Mouse (Mus musculus): ENCODE results near the gene Synj2. TPM values are rescaled to one million over a fixed set of nuclear protein-coding genes. Genes with fewer than 3 reads are reported as not detected.

Gene Synj2
- polyA plus RNA-seq, 1 experiment from 2014 or later = 2.2 TPM

DNA sequence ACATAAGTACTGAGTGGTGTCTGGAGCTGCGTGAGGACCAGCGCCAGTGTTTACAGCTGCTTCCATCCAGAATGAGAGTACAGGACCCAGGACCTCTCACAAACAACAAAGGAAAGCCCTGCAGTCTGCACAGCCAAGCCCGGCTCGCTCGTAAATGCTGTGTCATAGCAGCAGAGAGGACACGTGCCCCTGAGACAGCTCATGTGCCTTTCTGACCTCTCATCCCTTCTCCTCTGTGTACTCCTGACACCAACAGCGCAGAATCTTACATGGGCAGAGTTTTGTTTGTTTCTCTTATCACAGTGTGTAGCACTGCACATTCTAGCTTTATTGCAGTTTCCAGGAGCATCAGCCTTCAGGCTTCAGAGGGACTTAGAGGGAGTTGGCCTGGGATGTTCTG is 14.4 kb upstream of the Synj2 start:
- Histone ChIP-seq H3K4me3 (ENCODE audit: low read depth, low read length) (no peak overlapping the region), H3K27ac (ENCODE audit: low read depth, low read length) (no peak overlapping the region), H3K36me3 (ENCODE audit: control insufficient read depth, insufficient read depth, low read length) (0 out of 2 replicates have a peak, but pooled peaks cover 4% of the 10 kb centered on the region), H3K4me1 (ENCODE audit: control insufficient read depth, insufficient read depth, low read length) (no peaks in the 10 kb centered on the region), H3K9ac (replicated peaks; ENCODE audit: low read depth, low read length) (no peak overlapping the region), H3K4me2 (ENCODE audit: low read depth, low read length) (no peak overlapping the region), H3K27me3 (ENCODE audit: control insufficient read depth, insufficient read depth, low read length) (no peaks in the 10 kb centered on the region), H3K9me3 (ENCODE audit: control insufficient read depth, low read length) (no peaks in the 10 kb centered on the region)
- WGBS = 50% methylated on average over 7 of the region's 7 CpGs
- ATAC-seq (ENCODE audit: low read depth) = no peak

DNA sequence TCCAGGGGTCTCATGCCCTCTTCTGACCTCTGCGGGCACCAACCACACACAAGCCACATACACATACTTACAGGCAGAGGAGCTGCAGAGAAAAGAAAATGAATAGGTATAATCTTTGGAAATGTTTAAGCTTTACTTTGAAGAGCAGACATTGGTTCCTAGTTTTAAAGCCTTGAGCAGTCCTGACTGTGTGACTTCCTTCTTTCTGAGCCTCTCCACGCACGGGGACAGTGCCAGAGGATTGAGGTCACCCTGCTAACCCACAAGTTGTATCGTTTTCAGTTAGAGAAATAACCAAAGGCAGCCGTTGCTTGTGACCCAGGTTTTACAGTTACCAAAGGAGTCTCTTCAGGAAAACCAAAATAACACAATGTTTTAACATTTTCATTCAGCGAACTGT is 12.0 kb upstream of the Synj2 start:
- H3K27ac ChIP-seq (ENCODE audit: low read depth, low read length) = no peak overlapping the region
- H3K36me3 ChIP-seq (ENCODE audit: control insufficient read depth, insufficient read depth, low read length) = 0 out of 2 replicates have a peak, but pooled peaks cover 4% of the 10 kb centered on the region
- H3K4me2 ChIP-seq (ENCODE audit: low read depth, low read length) = no peak overlapping the region
- H3K9ac ChIP-seq (replicated peaks; ENCODE audit: low read depth, low read length) = no peak overlapping the region
- H3K9me3 ChIP-seq (ENCODE audit: control insufficient read depth, low read length) = no peaks in the 10 kb centered on the region
- 88% methylated on average over 6 of the region's 6 CpGs for WGBS
- no peak for ATAC-seq (ENCODE audit: low read depth)
- H3K27me3 ChIP-seq (ENCODE audit: control insufficient read depth, insufficient read depth, low read length) = no peaks in the 10 kb centered on the region
- H3K4me1 ChIP-seq (ENCODE audit: control insufficient read depth, insufficient read depth, low read length) = no peaks in the 10 kb centered on the region
- no peak overlapping the region for H3K4me3 ChIP-seq (ENCODE audit: low read depth, low read length)

DNA sequence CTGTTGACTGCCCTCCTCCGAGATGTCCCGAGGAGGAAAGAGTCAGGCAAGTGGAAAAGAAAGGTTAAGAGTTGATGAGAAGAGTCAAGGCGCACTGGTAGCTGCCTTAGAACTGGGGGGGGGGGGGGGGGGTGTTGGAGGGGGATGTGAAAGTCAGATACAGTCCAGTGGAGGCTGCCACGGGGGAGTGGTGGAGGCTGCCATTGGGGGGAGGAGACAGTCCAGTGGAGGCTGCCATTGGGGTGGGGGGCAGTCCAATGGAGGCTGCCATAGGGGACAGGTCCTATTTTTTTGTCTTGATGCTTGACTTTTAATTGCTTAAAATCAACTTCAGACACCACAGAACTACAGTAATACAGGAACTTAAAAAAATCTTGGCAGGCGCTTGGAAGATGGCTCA is 8.9 kb upstream of the Synj2 start:
- no peaks in the 10 kb centered on the region for H3K9me3 ChIP-seq (ENCODE audit: control insufficient read depth, low read length)
- H3K27me3 ChIP-seq (ENCODE audit: control insufficient read depth, insufficient read depth, low read length) = no peaks in the 10 kb centered on the region
- no peak for ATAC-seq (ENCODE audit: low read depth)
- no peak overlapping the region for H3K9ac ChIP-seq (replicated peaks; ENCODE audit: low read depth, low read length)
- H3K4me1 ChIP-seq (ENCODE audit: control insufficient read depth, insufficient read depth, low read length) = peaks cover 5% of the 10 kb centered on the region; the same call in 1 of the 2 replicates
- 0 out of 2 replicates have a peak, but pooled peaks cover 4% of the 10 kb centered on the region for H3K36me3 ChIP-seq (ENCODE audit: control insufficient read depth, insufficient read depth, low read length)
- WGBS = 94% methylated on average over 5 of the region's 5 CpGs
- H3K4me2 ChIP-seq (ENCODE audit: low read depth, low read length) = no peak overlapping the region
- H3K27ac ChIP-seq (ENCODE audit: low read depth, low read length) = no peak overlapping the region
- no peak overlapping the region for H3K4me3 ChIP-seq (ENCODE audit: low read depth, low read length)

DNA sequence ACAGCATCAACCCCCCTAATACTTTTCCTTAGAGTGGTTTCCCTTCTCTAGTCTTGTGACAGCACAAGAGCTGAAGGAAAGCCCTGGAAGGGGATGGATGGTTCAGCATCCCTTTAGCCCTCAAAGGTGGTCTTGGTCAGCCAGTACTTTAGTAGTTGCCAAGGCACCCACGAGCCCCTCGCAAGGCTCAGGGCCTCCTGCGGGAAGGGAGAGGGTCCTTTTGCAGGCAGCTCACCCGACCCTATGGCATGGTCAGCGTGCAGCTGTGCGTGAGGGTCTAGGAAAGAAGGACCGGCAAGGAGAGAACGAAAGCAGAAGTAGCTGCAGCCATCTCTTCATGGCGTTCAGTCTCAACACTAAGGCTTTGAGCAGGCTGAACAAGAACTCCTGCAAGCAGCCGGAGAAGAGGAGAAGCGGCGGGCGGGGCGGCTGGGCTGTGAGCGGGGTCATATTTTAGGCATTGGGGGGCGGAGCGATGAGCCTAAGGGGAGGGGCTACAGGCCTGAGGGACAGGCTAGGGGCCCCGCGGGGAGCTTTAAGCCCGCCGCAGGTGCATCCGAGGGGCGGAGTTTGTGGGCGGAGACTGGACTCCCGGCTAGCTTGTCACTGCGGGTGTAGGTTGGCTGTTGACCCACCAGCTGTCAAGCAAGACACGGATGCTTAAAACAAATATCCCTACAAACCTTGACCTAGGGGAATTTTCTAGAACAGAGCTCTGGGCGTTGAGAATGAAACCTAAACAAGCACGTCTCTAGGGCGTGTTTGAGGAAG is 6.3 kb upstream of the Synj2 start:
- ATAC-seq (ENCODE audit: low read depth) = peak; percentile 85
- no peaks in the 10 kb centered on the region for H3K36me3 ChIP-seq (ENCODE audit: control insufficient read depth, insufficient read depth, low read length)
- under 1% methylated on average over 30 of the region's 30 CpGs for WGBS
- no peaks in the 10 kb centered on the region for H3K27me3 ChIP-seq (ENCODE audit: control insufficient read depth, insufficient read depth, low read length)
- no peak overlapping the region for H3K27ac ChIP-seq (ENCODE audit: low read depth, low read length)
- peak overlapping the region; percentile 29; the same call in 1 of the 2 replicates for H3K9ac ChIP-seq (replicated peaks; ENCODE audit: low read depth, low read length)
- peaks cover 5% of the 10 kb centered on the region; the same call in 1 of the 2 replicates for H3K4me1 ChIP-seq (ENCODE audit: control insufficient read depth, insufficient read depth, low read length)
- peak overlapping the region; percentile 31 for H3K4me3 ChIP-seq (ENCODE audit: low read depth, low read length)
- H3K4me2 ChIP-seq (ENCODE audit: low read depth, low read length) = peak overlapping the region; percentile 50
- H3K9me3 ChIP-seq (ENCODE audit: control insufficient read depth, low read length) = no peaks in the 10 kb centered on the region

DNA sequence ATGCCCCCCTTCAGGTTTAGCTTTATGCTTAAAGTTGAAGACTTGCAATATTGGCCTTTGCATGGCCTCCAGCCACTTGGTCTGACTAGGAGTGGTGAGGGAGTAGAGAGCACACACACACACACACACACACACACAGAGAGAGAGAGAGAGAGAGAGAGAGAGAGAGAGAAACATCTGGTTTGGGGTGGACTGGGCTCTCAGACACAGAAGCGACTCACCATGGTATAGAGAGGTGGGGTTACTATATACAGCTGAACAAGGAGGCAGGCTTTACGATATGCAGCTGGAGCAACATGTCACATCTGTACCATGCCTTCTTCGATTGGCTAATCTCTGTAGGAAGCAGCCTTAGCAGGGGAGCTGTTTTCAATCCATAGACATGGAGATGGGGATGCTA is 5.4 kb upstream of the Synj2 start:
- no peaks in the 10 kb centered on the region for H3K9me3 ChIP-seq (ENCODE audit: control insufficient read depth, low read length)
- H3K27me3 ChIP-seq (ENCODE audit: control insufficient read depth, insufficient read depth, low read length) = no peaks in the 10 kb centered on the region
- ATAC-seq (ENCODE audit: low read depth) = no peak
- H3K9ac ChIP-seq (replicated peaks; ENCODE audit: low read depth, low read length) = no peak overlapping the region
- H3K4me2 ChIP-seq (ENCODE audit: low read depth, low read length) = no peak overlapping the region
- WGBS = 37% methylated on average over 3 of the region's 3 CpGs
- H3K27ac ChIP-seq (ENCODE audit: low read depth, low read length) = no peak overlapping the region
- H3K4me1 ChIP-seq (ENCODE audit: control insufficient read depth, insufficient read depth, low read length) = peaks cover 5% of the 10 kb centered on the region; the same call in 1 of the 2 replicates
- no peak overlapping the region for H3K4me3 ChIP-seq (ENCODE audit: low read depth, low read length)
- H3K36me3 ChIP-seq (ENCODE audit: control insufficient read depth, insufficient read depth, low read length) = no peaks in the 10 kb centered on the region

DNA sequence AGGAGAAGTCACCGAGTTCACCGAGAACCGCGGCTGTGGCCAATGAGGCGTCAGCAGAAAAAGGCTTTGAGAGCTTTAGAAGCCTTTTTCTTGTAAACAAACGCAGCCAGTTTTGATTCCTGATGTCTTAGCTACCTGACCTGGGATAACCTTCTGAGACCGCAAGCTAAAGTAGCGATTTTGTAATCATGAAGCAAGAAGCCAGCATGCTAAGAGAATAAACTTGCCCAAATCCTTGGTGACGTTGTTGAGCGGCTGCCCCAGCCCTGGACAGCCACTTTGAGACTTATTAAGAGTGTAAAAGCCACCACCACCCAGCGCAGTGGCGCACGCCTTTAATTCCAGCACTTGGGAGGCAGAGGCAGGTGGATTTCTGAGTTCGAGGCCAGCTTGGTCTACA is 4.8 kb upstream of the Synj2 start:
- no peak overlapping the region for H3K9ac ChIP-seq (replicated peaks; ENCODE audit: low read depth, low read length)
- H3K4me3 ChIP-seq (ENCODE audit: low read depth, low read length) = no peak overlapping the region
- no peaks in the 10 kb centered on the region for H3K9me3 ChIP-seq (ENCODE audit: control insufficient read depth, low read length)
- no peaks in the 10 kb centered on the region for H3K36me3 ChIP-seq (ENCODE audit: control insufficient read depth, insufficient read depth, low read length)
- H3K4me2 ChIP-seq (ENCODE audit: low read depth, low read length) = no peak overlapping the region
- H3K27me3 ChIP-seq (ENCODE audit: control insufficient read depth, insufficient read depth, low read length) = no peaks in the 10 kb centered on the region
- peaks cover 5% of the 10 kb centered on the region; the same call in 1 of the 2 replicates for H3K4me1 ChIP-seq (ENCODE audit: control insufficient read depth, insufficient read depth, low read length)
- 46% methylated on average over 14 of the region's 14 CpGs for WGBS
- no peak for ATAC-seq (ENCODE audit: low read depth)
- no peak overlapping the region for H3K27ac ChIP-seq (ENCODE audit: low read depth, low read length)

DNA sequence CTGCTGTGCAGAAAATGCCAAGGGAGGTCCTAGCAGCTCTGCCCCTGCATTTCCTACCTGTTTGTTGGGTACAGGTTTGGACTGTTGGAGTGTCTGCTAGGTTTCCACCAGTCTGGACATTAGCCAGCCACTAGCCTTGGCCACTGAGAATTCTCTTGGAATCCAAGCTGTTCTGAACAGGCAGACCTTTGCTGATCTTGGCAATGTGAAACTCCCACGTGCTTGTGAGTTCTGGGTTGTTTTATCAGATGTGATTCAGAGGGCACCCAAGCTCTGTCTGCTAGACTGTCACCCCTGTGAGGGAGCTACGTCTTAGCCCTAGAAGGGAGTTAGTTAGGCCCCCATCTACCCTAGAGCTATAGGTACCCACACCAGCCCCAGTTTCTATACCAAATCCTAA is 3.6 kb upstream of the Synj2 start:
- ATAC-seq (ENCODE audit: low read depth) = no peak
- no peaks in the 10 kb centered on the region for H3K9me3 ChIP-seq (ENCODE audit: control insufficient read depth, low read length)
- H3K4me2 ChIP-seq (ENCODE audit: low read depth, low read length) = no peak overlapping the region

DNA sequence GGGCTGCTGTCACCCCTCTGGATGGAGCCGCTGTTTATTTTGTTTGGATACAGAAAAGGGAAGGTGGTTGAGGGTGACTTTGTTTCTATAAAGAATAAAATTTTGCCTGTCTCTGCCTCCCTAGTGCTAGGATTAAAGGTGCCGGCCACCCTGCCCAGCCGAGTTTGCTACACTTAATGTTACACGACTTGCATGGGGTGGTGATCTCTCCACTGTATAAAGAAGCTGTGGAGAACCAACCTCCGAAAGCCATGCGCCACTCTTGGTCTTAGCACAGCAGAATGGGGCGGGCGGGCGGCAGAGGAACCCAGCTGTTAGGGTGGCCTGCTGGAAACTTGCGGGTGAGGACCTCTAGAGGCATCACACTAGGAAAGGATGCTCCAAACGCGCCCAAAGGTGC is 1.2 kb upstream of the Synj2 start:
- Histone ChIP-seq H3K4me3 (ENCODE audit: low read depth, low read length) (no peak overlapping the region), H3K36me3 (ENCODE audit: control insufficient read depth, insufficient read depth, low read length) (no peaks in the 10 kb centered on the region), H3K9me3 (ENCODE audit: control insufficient read depth, low read length) (no peaks in the 10 kb centered on the region), H3K9ac (replicated peaks; ENCODE audit: low read depth, low read length) (no peak overlapping the region), H3K27me3 (ENCODE audit: control insufficient read depth, insufficient read depth, low read length) (no peaks in the 10 kb centered on the region), H3K4me2 (ENCODE audit: low read depth, low read length) (no peak overlapping the region), H3K4me1 (ENCODE audit: control insufficient read depth, insufficient read depth, low read length) (peaks cover 5% of the 10 kb centered on the region; the same call in 1 of the 2 replicates), H3K27ac (ENCODE audit: low read depth, low read length) (no peak overlapping the region)
- 72% methylated on average over 12 of the region's 12 CpGs for WGBS
- ATAC-seq (ENCODE audit: low read depth) = no peak

More for the DNA sequence above, 3.6 kb upstream of the Synj2 start:
- no peak overlapping the region for H3K4me3 ChIP-seq (ENCODE audit: low read depth, low read length)
- no peaks in the 10 kb centered on the region for H3K27me3 ChIP-seq (ENCODE audit: control insufficient read depth, insufficient read depth, low read length)
- H3K36me3 ChIP-seq (ENCODE audit: control insufficient read depth, insufficient read depth, low read length) = no peaks in the 10 kb centered on the region
- H3K9ac ChIP-seq (replicated peaks; ENCODE audit: low read depth, low read length) = no peak overlapping the region
- H3K4me1 ChIP-seq (ENCODE audit: control insufficient read depth, insufficient read depth, low read length) = peaks cover 10% of the 10 kb centered on the region; the same call in 1 of the 2 replicates
- no peak overlapping the region for H3K27ac ChIP-seq (ENCODE audit: low read depth, low read length)
- 77% methylated on average over 2 of the region's 2 CpGs for WGBS

DNA sequence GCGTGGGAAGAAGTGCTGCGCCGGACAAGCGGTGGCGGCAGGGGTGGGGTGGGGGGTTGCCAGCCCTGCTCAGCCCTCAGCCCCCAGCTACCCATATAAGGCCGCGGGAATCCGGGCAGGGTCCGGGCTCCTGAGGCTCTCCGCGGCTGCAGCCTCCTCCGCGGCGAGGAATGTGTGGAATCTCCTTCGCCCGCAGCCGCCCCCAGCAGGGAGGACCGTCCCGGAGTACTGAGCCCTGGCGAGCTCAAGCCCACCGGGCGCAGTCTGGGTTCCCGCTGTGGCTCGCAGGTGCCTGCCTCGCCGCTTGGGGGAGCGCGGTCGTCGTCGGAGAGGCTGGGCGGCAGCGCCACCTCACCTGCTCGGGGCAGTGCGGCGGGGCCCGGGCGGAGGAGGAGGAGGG is 288 bp upstream of the Synj2 start:
- Histone ChIP-seq H3K27me3 (ENCODE audit: control insufficient read depth, insufficient read depth, low read length) (no peaks in the 10 kb centered on the region), H3K4me1 (ENCODE audit: control insufficient read depth, insufficient read depth, low read length) (0 out of 2 replicates have a peak, but pooled peaks cover 4% of the 10 kb centered on the region), H3K4me2 (ENCODE audit: low read depth, low read length) (peak overlapping the region; percentile 76), H3K36me3 (ENCODE audit: control insufficient read depth, insufficient read depth, low read length) (no peaks in the 10 kb centered on the region), H3K9me3 (ENCODE audit: control insufficient read depth, low read length) (no peaks in the 10 kb centered on the region), H3K4me3 (ENCODE audit: low read depth, low read length) (peak overlapping the region; percentile 30), H3K27ac (ENCODE audit: low read depth, low read length) (no peak overlapping the region), H3K9ac (replicated peaks; ENCODE audit: low read depth, low read length) (no peak overlapping the region)
- peak; percentile 72 for ATAC-seq (ENCODE audit: low read depth)
- WGBS = under 1% methylated on average over 20 of the region's 38 CpGs
